Mouse (Mus musculus): Measurements from ENCODE around the gene Akap6. TPM values are rescaled to one million over a fixed set of nuclear protein-coding genes. Genes with fewer than 3 reads are reported as not detected.

The Akap6 gene
- polyA plus RNA-seq (2014; fragmentation: Illumina TruSeq; extraction: RNeasy Lipid Tissue Mini Kit (QIAGEN cat#74804); ENCODE audit: low read depth, low replicate concordance): 4.4 TPM

GRCm38 (mm10) chr12:52699146-52699545 lies at the start of gene Akap6:
Akap6 (plus strand) TSS chr12:52699383.

Other genes starting within 250 kb of the Akap6 start
- 466 TPM for gene Arhgap5, start 195.4 kb upstream of the Akap6 start, polyA plus RNA-seq (2014; fragmentation: Illumina TruSeq; extraction: RNeasy Lipid Tissue Mini Kit (QIAGEN cat#74804); ENCODE audit: low read depth, low replicate concordance)